Mouse (Mus musculus): ENCODE data around the gene Luc7l2. TPM values are rescaled to one million over a fixed set of nuclear protein-coding genes. Genes with fewer than 3 reads are reported as not detected.

The Luc7l2 gene
- total and polyA plus RNA-seq, 3 experiments, result 62.0 to 173 (median 92.5) TPM

DNA sequence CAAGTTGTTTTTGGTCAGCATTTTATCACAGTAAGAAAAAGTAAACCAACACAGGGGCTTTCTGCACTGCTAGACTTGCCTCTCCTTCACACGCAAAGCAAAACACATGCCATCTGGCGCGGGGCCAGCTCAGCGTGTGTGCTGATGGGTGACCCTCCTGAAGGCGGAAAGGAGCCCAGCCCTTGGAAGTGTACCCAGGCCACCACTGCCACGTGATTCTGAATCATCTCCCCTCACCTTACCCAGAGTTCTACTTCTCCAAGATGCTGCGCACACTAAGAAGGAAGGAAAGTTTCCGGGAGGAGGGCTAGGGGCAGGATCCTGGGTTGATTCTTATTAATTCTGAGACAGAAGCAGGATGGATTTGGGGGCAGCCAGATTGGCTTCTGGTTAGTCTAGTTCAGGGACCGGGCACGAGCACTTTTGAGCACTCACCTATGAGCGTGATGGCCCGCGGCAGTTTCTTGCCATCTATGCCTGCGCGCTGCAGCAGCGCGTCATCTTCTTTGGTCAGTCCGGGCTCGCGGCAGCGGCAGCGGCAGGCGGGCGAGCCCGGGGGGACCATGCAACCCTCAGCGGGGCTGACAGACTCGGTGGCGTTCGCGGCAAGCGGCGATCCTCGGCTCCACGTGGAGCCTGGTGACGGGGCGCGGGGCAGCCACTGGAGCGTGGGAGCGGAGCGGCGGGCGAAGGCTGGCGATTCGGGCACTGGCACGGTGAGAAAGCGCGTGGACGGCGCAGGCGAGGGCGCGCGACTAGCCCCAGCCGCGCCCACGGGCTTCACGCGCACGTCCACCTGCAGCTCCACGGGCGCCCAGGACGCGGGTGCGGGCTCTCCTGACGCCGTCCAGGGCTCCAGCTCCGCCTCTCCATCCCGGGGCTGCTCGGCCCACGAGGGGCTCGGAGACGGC, 85.1 kb downstream of the Luc7l2 start:
- peak overlapping the region; percentile 78 for H3K4me2 ChIP-seq (ENCODE audit: insufficient read depth, low read depth, poor library complexity, severe bottlenecking)
- no peaks in the 10 kb centered on the region for H3K36me3 ChIP-seq (replicated peaks in 1 of 2; ENCODE audit: control insufficient read depth in 1 of 2, insufficient read depth in 1 of 2, low read length in 1 of 2)
- TF ChIP-seq UBTF (IDR thresholded peaks at IDR 0.05; ENCODE audit: low read depth, low read length) (peak; percentile 92), MAX (IDR thresholded peaks at IDR 0.05; ENCODE audit: low read length) (0 out of 2 replicates have a peak, but pooled peaks have one; percentile 4), MXI1 (IDR thresholded peaks at IDR 0.05; ENCODE audit: low read depth, low read length) (0 out of 2 replicates have a peak, but pooled peaks have one; percentile 40), POLR2A (IDR thresholded peaks at IDR 0.05; ENCODE audit: low read depth, low read length) (no peak)
- in situ Hi-C loops (cut with MboI; ENCODE audit: low pct_ligation_motif_present, low pct_unique_long_range_greater_than_20kb, low sequenced_read_pairs), result no loop called here
- H3K27ac ChIP-seq (ENCODE audit: insufficient read depth, low read depth), result no peak overlapping the region
- no peaks in the 10 kb centered on the region for H3K27me3 ChIP-seq (replicated peaks)
- no peak for DNase-seq (ENCODE audit: extremely low read depth)
- dilution Hi-C loops (cut with MboI; ENCODE audit: extremely low pct_ligation_motif_present, extremely low pct_unique_long_range_greater_than_20kb, low sequenced_read_pairs), result no loop called here
- H3K4me3 ChIP-seq (replicated peaks in 1 of 3; ENCODE audit: low read depth in 2 of 3, low read length in 2 of 3, poor library complexity in 1 of 3), result peak overlapping the region in 2 of 3 experiments; percentile 23 to 59
- H3K9ac ChIP-seq (ENCODE audit: insufficient read depth, low read depth), result 0 out of 2 replicates have a peak overlapping the region, but pooled peaks have one; percentile 3
- H3K9me3 ChIP-seq (replicated peaks; ENCODE audit: low read length), result peaks cover 7% of the 10 kb centered on the region
- H3K79me2 ChIP-seq (replicated peaks; ENCODE audit: control insufficient read depth, extremely low read depth, insufficient read depth, poor library complexity, severe bottlenecking), result no peaks in the 10 kb centered on the region
- peaks cover 0 to 2% of the 10 kb centered on the region in 2 experiments; a peak in 1 of 4 replicates for H3K4me1 ChIP-seq (ENCODE audit: control insufficient read depth in 1 of 2, insufficient read depth in 2 of 2)

DNA sequence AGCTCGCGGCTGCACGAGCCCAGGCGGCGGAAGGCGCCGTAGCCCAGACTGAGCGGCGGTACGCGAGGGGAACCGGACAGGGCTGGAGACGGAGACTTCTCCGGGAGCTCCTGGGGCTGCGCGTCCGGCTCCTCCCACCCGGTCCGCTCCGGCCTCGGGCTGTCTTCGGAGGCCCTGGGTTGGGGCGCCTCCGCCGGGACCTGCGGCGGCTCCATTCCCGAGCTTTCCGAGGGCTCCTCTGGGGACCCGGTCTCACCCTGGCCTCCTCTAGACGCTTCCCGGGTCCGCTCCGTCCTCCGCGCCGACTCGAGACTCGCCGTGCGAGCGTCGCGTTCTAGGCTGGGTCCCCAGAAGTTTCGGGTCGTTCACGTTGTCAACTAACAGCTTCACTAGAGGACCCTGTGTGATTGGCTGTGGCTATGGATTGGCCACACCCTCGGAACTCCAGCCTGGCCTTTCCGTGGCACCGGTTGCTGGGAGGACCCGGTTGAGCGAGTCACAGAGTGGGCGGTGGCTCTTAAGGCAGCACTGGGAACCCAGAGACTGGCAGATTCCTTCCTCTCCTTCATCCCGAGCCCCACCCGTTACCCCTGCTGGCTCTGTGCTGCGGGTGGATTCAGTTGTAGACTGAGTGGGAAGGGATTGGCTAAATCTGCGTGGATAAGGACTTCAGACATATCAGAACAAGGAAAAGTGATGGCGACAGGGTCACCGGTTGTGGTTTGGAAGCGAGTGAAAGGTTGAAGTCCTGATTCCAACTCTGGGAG, 85.9 kb downstream of the Luc7l2 start, which contains the start of gene Klrg2:
Gene Klrg2 (minus strand): TSS at position 391 of the 767 bp plus-strand sequence.
- no peaks in the 10 kb centered on the region for H3K79me2 ChIP-seq (replicated peaks; ENCODE audit: control insufficient read depth, extremely low read depth, insufficient read depth, poor library complexity, severe bottlenecking)
- H3K4me1 ChIP-seq (ENCODE audit: control insufficient read depth in 1 of 2, insufficient read depth in 2 of 2), result peaks cover 0 to 2% of the 10 kb centered on the region in 2 experiments; a peak in 1 of 4 replicates
- H3K9me3 ChIP-seq (replicated peaks; ENCODE audit: low read length), result peaks cover 7% of the 10 kb centered on the region
- peak within 1 kb of the TSS; percentile 78 for H3K4me2 ChIP-seq (ENCODE audit: insufficient read depth, low read depth, poor library complexity, severe bottlenecking)
- H3K9ac ChIP-seq (ENCODE audit: insufficient read depth, low read depth), result 0 out of 2 replicates have a peak within 1 kb of the TSS, but pooled peaks have one; percentile 3
- no peaks in the 10 kb centered on the region for H3K27me3 ChIP-seq (replicated peaks)
- no peak for DNase-seq (ENCODE audit: extremely low read depth)
- no peak within 1 kb of the TSS for H3K27ac ChIP-seq (ENCODE audit: insufficient read depth, low read depth)
- H3K36me3 ChIP-seq (replicated peaks in 1 of 2; ENCODE audit: control insufficient read depth in 1 of 2, insufficient read depth in 1 of 2, low read length in 1 of 2), result no peaks in the 10 kb centered on the region
- dilution Hi-C loops (cut with MboI; ENCODE audit: extremely low pct_ligation_motif_present, extremely low pct_unique_long_range_greater_than_20kb, low sequenced_read_pairs) (no loop called here), in situ Hi-C loops (cut with MboI; ENCODE audit: low pct_ligation_motif_present, low pct_unique_long_range_greater_than_20kb, low sequenced_read_pairs) (no loop called here)
- TF ChIP-seq E2F4 (IDR thresholded peaks at IDR 0.05; ENCODE audit: insufficient replicate concordance, low read depth, low read length) (no peak), ZMIZ1 (IDR thresholded peaks at IDR 0.05; ENCODE audit: low read depth, low read length) (no peak), ELF1 (IDR thresholded peaks at IDR 0.05; ENCODE audit: low read depth, low read length) (no peak), MAZ (IDR thresholded peaks at IDR 0.05; ENCODE audit: low read depth, low read length) (no peak), USF1 (IDR thresholded peaks at IDR 0.05; ENCODE audit: low read depth, low read length) (no peak), UBTF (IDR thresholded peaks at IDR 0.05; ENCODE audit: low read depth, low read length) (0 out of 2 replicates have a peak, but pooled peaks have one; percentile 42), RAD21 (IDR thresholded peaks at IDR 0.05; ENCODE audit: low read depth, low read length) (no peak), MEF2A (IDR thresholded peaks at IDR 0.05; ENCODE audit: borderline replicate concordance, low read depth, low read length) (no peak), SIN3A (IDR thresholded peaks at IDR 0.05; ENCODE audit: low read length) (0 out of 2 replicates have a peak, but pooled peaks have one; percentile 17)
- H3K4me3 ChIP-seq (replicated peaks in 1 of 3; ENCODE audit: low read depth in 2 of 3, low read length in 2 of 3, poor library complexity in 1 of 3), result peak within 1 kb of the TSS in 2 of 3 experiments; percentile 23 to 59

Measured in CH12.LX (cell line).